Mouse (Mus musculus) stomach, postnatal 0 days (tissue): ENCODE measurements at regions not wholly inside any gene's neighbourhood (a gene's known extent, or its start where the extent isn't known, plus 50 kb on each side); places are given as distances from the start of the nearest gene placed in this dataset.

ENCODE experiments used
- CTCF ChIP-seq: IDR thresholded peaks from 2 replicates; pipeline ENCODE4 v1.5.1; 2016; ENCODE audit warnings: antibody characterized with exemption, low read depth, mild to moderate bottlenecking, moderate library complexity
- EP300 ChIP-seq: optimal IDR thresholded peaks from 2 replicates; pipeline ENCODE3; 2016; ENCODE audit warnings: antibody characterized with exemption

DNA sequence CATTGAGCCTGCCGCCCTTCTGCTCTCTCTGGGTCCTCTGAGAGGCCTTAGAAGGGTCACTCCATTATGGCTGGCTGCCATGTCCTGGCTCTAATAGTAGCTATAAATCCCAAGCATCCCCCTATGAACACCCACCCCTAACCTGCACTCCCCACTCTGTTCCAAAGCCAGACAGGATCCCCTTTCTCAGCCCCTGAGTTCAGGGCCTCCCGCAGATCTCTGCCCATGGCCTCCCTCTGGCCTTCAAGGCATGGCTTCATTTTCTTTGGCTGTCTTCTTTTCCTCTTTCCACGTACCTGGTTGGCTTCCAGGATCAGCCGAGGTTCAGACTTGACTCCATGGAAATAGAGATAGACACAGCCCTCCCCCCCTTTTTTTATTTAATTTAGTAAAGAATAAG is 227.8 kb downstream of the Cyp26b1 start:
- no peak for TF ChIP-seq EP300
- no peak for TF ChIP-seq CTCF
